Mouse (Mus musculus): ENCODE measurements at regions not wholly inside any gene's neighbourhood (a gene's known extent, or its start where the extent isn't known, plus 50 kb on each side); places are given as distances from the start of the nearest gene placed in this dataset.

GRCm38 (mm10) chr7:111313921-111314320 is 231.1 kb upstream of the Eif4g2 start:
- H3K4me3 ChIP-seq (replicated peaks; ENCODE audit: low read length): no peak overlapping the region
- H3K9me3 ChIP-seq (ENCODE audit: low read length): peaks cover 13% of the 10 kb centered on the region
- no peaks in the 10 kb centered on the region for H3K4me1 ChIP-seq (replicated peaks; ENCODE audit: low read depth, low read length)
- no peaks in the 10 kb centered on the region for H3K36me3 ChIP-seq (ENCODE audit: insufficient read depth, low read length)
- H3K27me3 ChIP-seq (ENCODE audit: insufficient read depth, low read length): no peaks in the 10 kb centered on the region
- TF ChIP-seq CTCF (conservative IDR thresholded peaks at IDR 0.05; ENCODE audit: low read length): no peak
- no peak for TF ChIP-seq NANOG (IDR thresholded peaks at IDR 0.05; ENCODE audit: borderline replicate concordance, low read length)
- no peak for TF ChIP-seq POU5F1 (IDR thresholded peaks at IDR 0.05; ENCODE audit: borderline replicate concordance, low read length)

- no peak overlapping the region for H3K4me3 ChIP-seq (replicated peaks; ENCODE audit: low read length)
- TF ChIP-seq NANOG (IDR thresholded peaks at IDR 0.05; ENCODE audit: borderline replicate concordance, low read length): no peak
- TF ChIP-seq POU5F1 (IDR thresholded peaks at IDR 0.05; ENCODE audit: borderline replicate concordance, low read length): no peak
- TF ChIP-seq CTCF (conservative IDR thresholded peaks at IDR 0.05; ENCODE audit: low read length): peak; percentile 70
- H3K36me3 ChIP-seq (ENCODE audit: insufficient read depth, low read length): no peaks in the 10 kb centered on the region
- H3K9me3 ChIP-seq (ENCODE audit: low read length): 0 out of 2 replicates have a peak, but pooled peaks cover 3% of the 10 kb centered on the region
- H3K4me1 ChIP-seq (replicated peaks; ENCODE audit: low read depth, low read length): 0 out of 2 replicates have a peak, but pooled peaks cover 5% of the 10 kb centered on the region
- no peaks in the 10 kb centered on the region; the same call in 1 of the 2 replicates for H3K27me3 ChIP-seq (ENCODE audit: insufficient read depth, low read length)
Observed at GRCm38 (mm10) chr7:111305196-111305595, 222.4 kb upstream of the Eif4g2 start.

- peaks cover under 1% of the 10 kb centered on the region; the same call in 1 of the 2 replicates for H3K9me3 ChIP-seq (ENCODE audit: low read length)
- TF ChIP-seq POU5F1 (IDR thresholded peaks at IDR 0.05; ENCODE audit: borderline replicate concordance, low read length) (no peak), CTCF (conservative IDR thresholded peaks at IDR 0.05; ENCODE audit: low read length) (no peak), NANOG (IDR thresholded peaks at IDR 0.05; ENCODE audit: borderline replicate concordance, low read length) (no peak)
Observed at GRCm38 (mm10) chr7:111301791-111302488, 219.1 kb upstream of the Eif4g2 start.

GRCm38 (mm10) chr7:111297174-111297902 is 214.5 kb upstream of the Eif4g2 start:
- TF ChIP-seq CTCF (conservative IDR thresholded peaks at IDR 0.05; ENCODE audit: low read length) (no peak), POU5F1 (IDR thresholded peaks at IDR 0.05; ENCODE audit: borderline replicate concordance, low read length) (no peak), NANOG (IDR thresholded peaks at IDR 0.05; ENCODE audit: borderline replicate concordance, low read length) (no peak)
- Histone ChIP-seq H3K27me3 (ENCODE audit: insufficient read depth, low read length) (no peaks in the 10 kb centered on the region; the same call in 1 of the 2 replicates), H3K36me3 (ENCODE audit: insufficient read depth, low read length) (no peaks in the 10 kb centered on the region), H3K9me3 (ENCODE audit: low read length) (peaks cover 4% of the 10 kb centered on the region; the same call in 1 of the 2 replicates), H3K4me1 (replicated peaks; ENCODE audit: low read depth, low read length) (0 out of 2 replicates have a peak, but pooled peaks cover 5% of the 10 kb centered on the region), H3K4me3 (replicated peaks; ENCODE audit: low read length) (no peak overlapping the region)

More at GRCm38 (mm10) chr7:111301791-111302488, 219.1 kb upstream of the Eif4g2 start:
- Histone ChIP-seq H3K4me3 (replicated peaks; ENCODE audit: low read length) (no peak overlapping the region), H3K36me3 (ENCODE audit: insufficient read depth, low read length) (no peaks in the 10 kb centered on the region), H3K4me1 (replicated peaks; ENCODE audit: low read depth, low read length) (0 out of 2 replicates have a peak, but pooled peaks cover 5% of the 10 kb centered on the region), H3K27me3 (ENCODE audit: insufficient read depth, low read length) (no peaks in the 10 kb centered on the region; the same call in 1 of the 2 replicates)

- no peak for TF ChIP-seq NANOG (IDR thresholded peaks at IDR 0.05; ENCODE audit: borderline replicate concordance, low read length)
- no peak for TF ChIP-seq POU5F1 (IDR thresholded peaks at IDR 0.05; ENCODE audit: borderline replicate concordance, low read length)
- no peak for TF ChIP-seq CTCF (conservative IDR thresholded peaks at IDR 0.05; ENCODE audit: low read length)
- Histone ChIP-seq H3K4me1 (replicated peaks; ENCODE audit: low read depth, low read length) (peaks cover 10% of the 10 kb centered on the region), H3K4me3 (replicated peaks; ENCODE audit: low read length) (0 out of 2 replicates have a peak overlapping the region, but pooled peaks have one; percentile 5), H3K9me3 (ENCODE audit: low read length) (peaks cover 16% of the 10 kb centered on the region), H3K27me3 (ENCODE audit: insufficient read depth, low read length) (no peaks in the 10 kb centered on the region), H3K36me3 (ENCODE audit: insufficient read depth, low read length) (no peaks in the 10 kb centered on the region)
Observed at GRCm38 (mm10) chr7:111283411-111283955, 200.7 kb upstream of the Eif4g2 start.

- Histone ChIP-seq H3K36me3 (ENCODE audit: insufficient read depth, low read length) (no peaks in the 10 kb centered on the region), H3K9me3 (ENCODE audit: low read length) (peaks cover 10% of the 10 kb centered on the region; the same call in 1 of the 2 replicates)
Observed at GRCm38 (mm10) chr7:111282314-111282713, 199.5 kb upstream of the Eif4g2 start.

GRCm38 (mm10) chr7:111277703-111278102 is 194.9 kb upstream of the Eif4g2 start:
- Histone ChIP-seq H3K27me3 (ENCODE audit: insufficient read depth, low read length) (no peaks in the 10 kb centered on the region), H3K36me3 (ENCODE audit: insufficient read depth, low read length) (no peaks in the 10 kb centered on the region), H3K4me3 (replicated peaks; ENCODE audit: low read length) (no peak overlapping the region), H3K4me1 (replicated peaks; ENCODE audit: low read depth, low read length) (no peaks in the 10 kb centered on the region), H3K9me3 (ENCODE audit: low read length) (peaks cover 25% of the 10 kb centered on the region)
- TF ChIP-seq POU5F1 (IDR thresholded peaks at IDR 0.05; ENCODE audit: borderline replicate concordance, low read length) (no peak), NANOG (IDR thresholded peaks at IDR 0.05; ENCODE audit: borderline replicate concordance, low read length) (no peak), CTCF (conservative IDR thresholded peaks at IDR 0.05; ENCODE audit: low read length) (no peak)

More at GRCm38 (mm10) chr7:111282314-111282713, 199.5 kb upstream of the Eif4g2 start:
- Histone ChIP-seq H3K4me1 (replicated peaks; ENCODE audit: low read depth, low read length) (peaks cover 10% of the 10 kb centered on the region), H3K27me3 (ENCODE audit: insufficient read depth, low read length) (no peaks in the 10 kb centered on the region), H3K4me3 (replicated peaks; ENCODE audit: low read length) (no peak overlapping the region)
- TF ChIP-seq NANOG (IDR thresholded peaks at IDR 0.05; ENCODE audit: borderline replicate concordance, low read length) (no peak), CTCF (conservative IDR thresholded peaks at IDR 0.05; ENCODE audit: low read length) (no peak), POU5F1 (IDR thresholded peaks at IDR 0.05; ENCODE audit: borderline replicate concordance, low read length) (no peak)

- no peaks in the 10 kb centered on the region for H3K27me3 ChIP-seq (ENCODE audit: insufficient read depth, low read length)
- TF ChIP-seq NANOG (IDR thresholded peaks at IDR 0.05; ENCODE audit: borderline replicate concordance, low read length): no peak
- TF ChIP-seq CTCF (conservative IDR thresholded peaks at IDR 0.05; ENCODE audit: low read length): no peak
- no peak for TF ChIP-seq POU5F1 (IDR thresholded peaks at IDR 0.05; ENCODE audit: borderline replicate concordance, low read length)
- no peak overlapping the region for H3K4me3 ChIP-seq (replicated peaks; ENCODE audit: low read length)
- H3K36me3 ChIP-seq (ENCODE audit: insufficient read depth, low read length): no peaks in the 10 kb centered on the region
- H3K4me1 ChIP-seq (replicated peaks; ENCODE audit: low read depth, low read length): no peaks in the 10 kb centered on the region
- H3K9me3 ChIP-seq (ENCODE audit: low read length): peaks cover 15% of the 10 kb centered on the region
Observed at GRCm38 (mm10) chr7:111273839-111274238, 191.0 kb upstream of the Eif4g2 start.

Measured in E14TG2a.4 (cell line).